Mouse (Mus musculus) forebrain, embryonic 13.5 days (tissue): ENCODE measurements around the gene Slitrk3. TPM values are rescaled to one million over a fixed set of nuclear protein-coding genes. Genes with fewer than 3 reads are reported as not detected.

Source experiments
- ATAC-seq: fragments of 200-750 bp; cut with Nextera tagmentation; 2 replicates; pipeline ENCODE4 v1.8.0; 2017
- H3K27ac ChIP-seq: fragments of 300-500 bp; sonication (generic); 2 replicates; pipeline ENCODE4 v1.5.1; 2015; ENCODE audit warnings: inconsistent platforms, mild to moderate bottlenecking, moderate library complexity
- H3K27me3 ChIP-seq: fragments of 300-500 bp; sonication (generic); 2 replicates; pipeline ENCODE4 v1.6.1; 2015; ENCODE audit warnings: mild to moderate bottlenecking, inconsistent platforms
- H3K36me3 ChIP-seq: fragments of 300-500 bp; sonication (generic); 2 replicates; pipeline ENCODE4 v1.6.1; 2015; ENCODE audit warnings: mild to moderate bottlenecking, inconsistent platforms; ENCODE audit not compliant: poor library complexity, severe bottlenecking
- H3K4me1 ChIP-seq: fragments of 300-500 bp; sonication (generic); 2 replicates; pipeline ENCODE4 v1.6.1; 2015; ENCODE audit warnings: inconsistent platforms
- H3K4me2 ChIP-seq: fragments of 300-500 bp; sonication (generic); 2 replicates; pipeline ENCODE4 v1.6.1; 2015; ENCODE audit warnings: inconsistent platforms, mild to moderate bottlenecking, moderate library complexity
- H3K4me3 ChIP-seq: fragments of 300-500 bp; sonication (generic); 2 replicates; pipeline ENCODE4 v1.5.1; 2015; ENCODE audit warnings: mild to moderate bottlenecking, inconsistent platforms
- H3K9ac ChIP-seq: fragments of 300-500 bp; sonication (generic); 2 replicates; pipeline ENCODE4 v1.6.1; 2015; ENCODE audit warnings: mild to moderate bottlenecking, inconsistent platforms
- H3K9me3 ChIP-seq: fragments of 300-500 bp; sonication (generic); replicated peaks from 2 replicates; pipeline ENCODE4 v1.6.1; 2016; ENCODE audit warnings: inconsistent platforms
- WGBS: fragments of 180-500 bp; shearing (Covaris S2); methylation state at CpG from one replicate; pipeline ENCODE4 v1.1.7; 2015; 5-methylcytosine and 5-hydroxymethylcytosine counted together
- polyA plus RNA-seq: library from polyadenylated mRNA; unstranded; fragments of >200 nt; fragmentation: Nextera tagmentation; extraction: Ambion mirVana; gene quantifications from 2 replicates; pipeline ENCODE4 v1.2.1, GENCODE M21; 2015

Gene Slitrk3
- polyA plus RNA-seq, 1 experiment from 2014 or later = 5.0 TPM

DNA sequence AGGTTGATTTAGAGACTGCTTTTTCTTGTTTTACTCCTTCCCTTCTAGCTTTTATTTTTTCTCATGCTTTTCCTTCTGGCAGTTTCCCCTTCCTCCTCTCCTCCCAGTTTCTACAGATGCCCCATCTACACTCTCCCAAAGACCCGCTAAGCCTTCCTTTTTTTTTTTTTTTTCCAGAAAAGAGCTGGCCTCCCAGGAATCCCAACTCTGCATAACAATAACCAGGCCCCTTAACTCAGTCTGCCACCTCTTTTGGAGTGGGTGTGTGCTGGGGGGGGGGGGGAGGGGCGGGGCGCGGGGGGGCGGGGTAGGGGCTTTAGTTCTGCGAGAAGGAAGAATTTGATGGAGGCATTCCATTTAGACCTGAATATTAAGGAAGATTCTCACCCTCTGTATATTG is 51.6 kb downstream of the Slitrk3 start:
- Histone ChIP-seq H3K4me3 (no peak overlapping the region), H3K36me3 (no peaks in the 10 kb centered on the region), H3K4me2 (no peak overlapping the region), H3K27ac (no peak overlapping the region), H3K27me3 (no peaks in the 10 kb centered on the region), H3K4me1 (no peaks in the 10 kb centered on the region), H3K9ac (no peak overlapping the region), H3K9me3 (no peaks in the 10 kb centered on the region)
- 0% methylated on average over 6 of the region's 6 CpGs for WGBS
- ATAC-seq = no peak; the same call in 1 of the 2 replicates

DNA sequence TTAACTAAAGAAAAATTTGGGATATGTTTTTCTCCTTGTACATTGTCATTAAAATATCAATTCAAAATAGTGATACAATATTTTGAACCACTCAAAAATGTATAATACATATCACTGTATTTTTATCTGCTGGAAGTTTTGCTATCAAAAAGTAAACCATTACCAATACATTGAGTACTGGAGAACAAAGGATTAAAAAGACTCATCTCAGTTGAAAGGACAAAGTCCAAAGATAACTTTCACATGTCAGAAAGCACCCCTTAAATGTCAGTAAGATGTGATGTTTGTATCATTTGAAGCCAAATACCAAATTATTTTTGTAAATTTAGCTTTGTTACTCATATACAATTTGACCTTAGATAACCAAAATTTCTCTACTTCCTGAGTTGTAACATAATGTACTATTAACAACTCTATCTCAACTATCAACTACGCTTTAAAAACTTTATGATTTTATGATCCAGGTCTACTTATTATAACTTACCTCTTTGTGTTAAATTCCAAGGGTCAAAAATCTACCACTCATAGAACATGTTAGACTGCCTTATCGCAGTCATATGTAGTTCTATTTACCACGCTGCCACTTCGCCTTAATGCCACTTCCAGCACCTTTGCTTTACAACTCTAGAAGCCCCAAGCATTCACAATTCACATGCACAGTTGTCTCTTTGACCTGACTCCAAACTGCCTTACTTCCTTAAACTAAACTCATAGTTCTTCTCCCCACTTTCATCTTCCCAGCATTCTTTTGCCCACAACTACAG is 54.5 kb downstream of the Slitrk3 start:
- no peak overlapping the region for H3K9ac ChIP-seq
- no peaks in the 10 kb centered on the region for H3K27me3 ChIP-seq
- H3K27ac ChIP-seq = no peak overlapping the region
- H3K4me1 ChIP-seq = no peaks in the 10 kb centered on the region
- no peaks in the 10 kb centered on the region for H3K36me3 ChIP-seq
- no peak overlapping the region for H3K4me2 ChIP-seq
- no peaks in the 10 kb centered on the region for H3K9me3 ChIP-seq
- 96% methylated on average over 4 of the region's 4 CpGs for WGBS
- no peak for ATAC-seq
- no peak overlapping the region for H3K4me3 ChIP-seq

DNA sequence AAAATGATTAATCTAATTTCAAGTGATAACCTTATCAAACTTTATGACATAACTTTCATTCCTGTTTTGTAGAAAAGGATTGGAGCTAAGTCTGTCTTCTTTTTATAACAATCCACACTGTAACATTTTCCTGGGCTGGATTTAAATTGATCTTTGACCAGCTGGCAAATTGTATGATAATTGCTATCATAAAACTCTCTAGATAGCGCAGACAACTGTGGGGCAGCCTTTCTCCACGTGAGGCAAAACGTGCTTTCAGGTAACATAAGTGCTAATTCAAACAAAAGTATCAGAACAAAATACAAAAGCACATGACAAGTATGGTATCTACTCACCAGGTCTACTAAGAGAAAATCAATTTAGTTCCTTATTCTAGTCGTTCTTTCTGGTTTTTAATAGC is 60.1 kb downstream of the Slitrk3 start:
- H3K36me3 ChIP-seq = no peaks in the 10 kb centered on the region
- 83% methylated on average over 4 of the region's 4 CpGs for WGBS
- no peaks in the 10 kb centered on the region for H3K27me3 ChIP-seq
- H3K4me1 ChIP-seq = no peaks in the 10 kb centered on the region
- ATAC-seq = no peak
- H3K9ac ChIP-seq = no peak overlapping the region
- H3K27ac ChIP-seq = no peak overlapping the region
- no peaks in the 10 kb centered on the region for H3K9me3 ChIP-seq
- no peak overlapping the region for H3K4me2 ChIP-seq
- H3K4me3 ChIP-seq = no peak overlapping the region

Other genes starting within 250 kb of the Slitrk3 start
- not detected in 2 replicates for gene Sis, start 89.9 kb downstream of the Slitrk3 start, polyA plus RNA-seq